Mouse (Mus musculus): ENCODE data around the gene Slc22a18. TPM values are rescaled to one million over a fixed set of nuclear protein-coding genes. Genes with fewer than 3 reads are reported as not detected.
A peak's percentile ranks its signal among the peaks of the same experiment; 100 is the strongest.
"Not testable (repeated sequence)": the region's sequence is repeated elsewhere in the genome, so short reads cannot be mapped to it uniquely, and the experiment has no call there.

Gene Slc22a18
- polyA plus RNA-seq, 1 experiment from 2014 or later, result 0.91 TPM

DNA sequence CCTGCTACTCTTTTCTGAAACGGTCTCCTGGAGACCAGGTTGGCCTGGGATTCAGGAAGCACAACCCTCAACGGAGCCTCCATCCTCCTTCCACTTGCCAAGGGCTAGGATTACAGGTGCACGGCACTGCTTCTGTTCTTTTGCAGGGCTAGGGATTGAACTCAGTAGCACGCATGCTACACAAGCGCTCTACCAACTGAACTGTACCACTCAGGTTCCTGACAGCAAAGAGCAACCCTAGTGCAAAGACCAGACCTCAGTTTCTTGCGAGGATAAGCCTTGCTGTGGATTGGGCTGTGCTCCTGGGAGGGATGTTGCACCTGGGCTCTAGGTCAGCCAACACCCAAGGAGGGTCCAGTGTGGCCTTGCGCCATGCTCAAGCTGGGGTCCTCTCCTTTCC is 32.7 kb downstream of the Slc22a18 start:
- H3K4me3 ChIP-seq, result no peak overlapping the region
- 62% methylated on average over 7 of the region's 7 CpGs for WGBS
- H3K27ac ChIP-seq (ENCODE audit: poor library complexity, severe bottlenecking), result no peak overlapping the region
- H3K27me3 ChIP-seq (replicated peaks), result peaks cover 35% of the 10 kb centered on the region
- H3K9me3 ChIP-seq (replicated peaks), result no peaks in the 10 kb centered on the region
- no peak overlapping the region for H3K4me2 ChIP-seq
- peaks cover 12% of the 10 kb centered on the region for H3K4me1 ChIP-seq (replicated peaks)
- no peaks in the 10 kb centered on the region for H3K36me3 ChIP-seq
- H3K9ac ChIP-seq, result no peak overlapping the region
- no peak for ATAC-seq (ENCODE audit: insufficient number of reproducible peaks, low FRiP score)

DNA sequence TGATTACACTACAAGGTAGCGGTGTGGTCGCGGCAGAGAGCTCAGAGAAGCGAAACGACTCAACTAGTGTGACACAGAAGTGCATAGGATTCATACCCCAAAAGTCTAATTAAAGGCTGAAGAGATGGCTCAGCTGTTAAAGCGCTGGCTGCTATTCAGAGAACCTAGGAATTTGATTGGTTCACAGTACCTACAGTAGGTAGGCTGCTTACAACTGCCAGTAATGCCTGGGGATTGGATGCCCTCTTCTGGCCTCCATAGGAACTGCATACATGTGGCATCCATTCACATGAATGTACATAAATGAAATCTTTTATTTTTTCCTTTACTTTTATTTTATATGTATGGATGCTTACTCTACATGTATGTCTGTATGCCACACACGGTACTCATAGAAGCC is 33.1 kb downstream of the Slc22a18 start:
- H3K9ac ChIP-seq, result no peak overlapping the region
- peaks cover 9% of the 10 kb centered on the region for H3K4me1 ChIP-seq (replicated peaks)
- no peaks in the 10 kb centered on the region for H3K36me3 ChIP-seq
- ATAC-seq (ENCODE audit: insufficient number of reproducible peaks, low FRiP score), result no peak
- no peak overlapping the region for H3K4me2 ChIP-seq
- WGBS, result 24% methylated on average over 7 of the region's 7 CpGs
- no peak overlapping the region for H3K4me3 ChIP-seq
- peaks cover 31% of the 10 kb centered on the region for H3K27me3 ChIP-seq (replicated peaks)
- H3K27ac ChIP-seq (ENCODE audit: poor library complexity, severe bottlenecking), result no peak overlapping the region
- no peaks in the 10 kb centered on the region for H3K9me3 ChIP-seq (replicated peaks)

DNA sequence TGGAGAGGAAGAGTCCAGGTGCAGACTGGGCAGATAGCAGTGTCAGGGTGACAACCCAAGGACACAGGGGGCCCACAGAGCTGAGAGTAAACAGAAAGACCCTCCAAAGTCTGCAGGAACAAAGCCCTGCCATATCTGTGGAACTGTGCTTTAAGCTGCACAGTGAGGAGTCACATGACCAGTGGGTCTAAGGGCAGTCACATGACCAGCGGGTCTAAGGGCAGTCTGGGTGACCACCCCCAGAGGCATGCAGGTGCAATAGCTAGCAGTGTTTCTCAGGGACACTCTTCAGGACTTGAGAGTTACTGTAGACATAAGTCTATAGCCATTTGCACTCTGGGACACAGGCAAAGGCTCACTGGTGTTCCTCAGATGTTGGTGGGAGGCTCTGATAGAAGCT is 36.0 kb downstream of the Slc22a18 start:
- H3K9me3 ChIP-seq (replicated peaks), result no peaks in the 10 kb centered on the region
- H3K9ac ChIP-seq, result no peak overlapping the region
- H3K4me2 ChIP-seq, result no peak overlapping the region
- H3K27ac ChIP-seq (ENCODE audit: poor library complexity, severe bottlenecking), result no peak overlapping the region
- no peak for ATAC-seq (ENCODE audit: insufficient number of reproducible peaks, low FRiP score)
- 61% methylated on average over 1 of the region's 1 CpGs for WGBS
- H3K4me3 ChIP-seq, result no peak overlapping the region
- H3K4me1 ChIP-seq (replicated peaks), result no peaks in the 10 kb centered on the region
- H3K36me3 ChIP-seq, result peaks cover 26% of the 10 kb centered on the region
- peaks cover 5% of the 10 kb centered on the region for H3K27me3 ChIP-seq (replicated peaks)

DNA sequence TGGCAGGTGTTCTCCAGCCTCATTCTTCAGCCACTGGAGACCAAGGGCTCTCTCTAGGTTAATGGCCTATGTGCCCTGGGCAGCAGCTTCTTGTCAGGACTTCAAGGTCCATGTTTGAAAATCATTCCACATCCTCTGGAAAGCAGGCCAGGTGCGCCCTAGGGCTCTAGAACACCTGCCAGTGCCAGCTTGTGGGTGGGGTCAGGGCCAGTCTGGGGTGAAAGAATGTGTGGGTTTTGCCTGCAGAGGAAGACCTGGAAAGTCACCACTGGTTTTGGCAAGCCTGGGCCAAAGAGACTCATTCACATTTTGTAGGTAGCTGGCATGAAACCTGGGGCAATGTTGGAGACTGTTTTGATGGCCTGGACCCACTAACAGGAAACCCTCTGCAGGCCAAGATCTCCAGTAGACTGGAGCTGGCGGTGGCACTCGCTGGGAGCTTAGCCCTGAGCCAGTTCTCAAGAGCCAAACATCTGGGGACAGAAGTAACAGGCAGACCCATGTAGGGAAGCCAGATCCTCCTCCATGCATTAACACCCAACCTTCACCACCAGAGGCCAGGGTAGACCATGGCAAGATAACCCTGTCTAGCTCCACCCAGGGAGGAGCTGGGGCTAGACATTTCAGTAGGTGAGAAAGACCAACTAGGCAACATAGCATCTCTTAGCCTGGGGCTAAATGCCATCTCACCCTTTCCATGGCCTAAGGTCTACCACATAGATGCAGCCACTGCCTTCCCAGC is 37.2 kb downstream of the Slc22a18 start:
- 85% methylated on average over 3 of the region's 3 CpGs for WGBS

DNA sequence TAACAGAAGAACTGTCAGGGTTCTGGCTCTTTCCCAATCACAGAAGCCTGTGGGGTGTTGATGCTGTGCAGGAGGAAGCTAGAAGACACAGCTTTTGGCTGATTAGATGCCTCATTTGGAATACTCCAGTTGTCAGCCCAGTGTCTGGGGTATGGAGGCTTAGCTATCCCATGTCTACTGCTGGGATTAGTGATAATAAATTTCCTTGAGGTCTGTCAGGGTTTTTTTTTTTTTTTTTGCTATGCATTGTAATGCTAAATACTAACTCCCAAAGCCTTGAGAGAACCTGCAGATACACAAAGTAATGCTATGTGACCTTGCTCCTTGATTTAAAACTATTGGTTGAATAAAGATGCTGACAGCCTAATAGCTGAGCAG is 37.8 kb downstream of the Slc22a18 start:
- H3K4me3 ChIP-seq, result no peak overlapping the region
- H3K27ac ChIP-seq (ENCODE audit: poor library complexity, severe bottlenecking), result no peak overlapping the region
- no peak for ATAC-seq (ENCODE audit: insufficient number of reproducible peaks, low FRiP score)

More for the DNA sequence above, 37.2 kb downstream of the Slc22a18 start:
- no peak for ATAC-seq (ENCODE audit: insufficient number of reproducible peaks, low FRiP score)
- Histone ChIP-seq H3K4me3 (no peak overlapping the region), H3K36me3 (peaks cover 38% of the 10 kb centered on the region), H3K27ac (ENCODE audit: poor library complexity, severe bottlenecking) (no peak overlapping the region), H3K27me3 (replicated peaks) (no peaks in the 10 kb centered on the region), H3K9ac (no peak overlapping the region), H3K4me2 (no peak overlapping the region), H3K4me1 (replicated peaks) (no peaks in the 10 kb centered on the region), H3K9me3 (replicated peaks) (no peaks in the 10 kb centered on the region)

DNA sequence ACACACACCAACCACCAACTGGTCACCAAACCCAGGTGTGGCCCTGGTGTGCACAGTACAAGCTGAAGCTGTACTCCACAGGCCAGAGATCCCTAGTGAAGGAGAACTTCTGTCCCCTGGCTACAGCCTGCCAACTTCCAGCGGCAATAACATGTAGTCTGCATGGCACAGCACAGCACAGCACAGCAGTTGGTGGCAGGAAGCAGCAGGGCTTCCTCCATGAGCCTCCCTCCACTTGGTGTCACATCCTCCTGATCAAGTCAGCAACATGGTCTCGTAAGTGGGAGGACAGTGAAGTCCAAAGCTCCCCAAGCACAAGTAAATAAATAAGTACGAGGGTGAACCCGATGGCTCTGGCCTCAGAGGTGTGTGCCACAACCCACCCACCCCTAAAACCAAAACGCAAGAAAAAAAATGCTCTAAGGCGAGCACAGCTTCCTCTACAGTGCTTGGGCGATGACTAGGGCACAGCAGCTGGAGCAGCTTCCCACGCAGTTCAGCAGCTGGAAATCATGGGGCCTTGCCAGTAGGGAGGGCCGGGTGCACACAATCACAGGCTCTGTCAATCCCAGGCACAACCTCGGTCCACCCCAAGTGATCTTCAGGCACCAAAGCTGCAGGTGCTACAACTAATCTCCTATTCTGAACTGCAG is 40.4 kb downstream of the Slc22a18 start:
- H3K9me3 ChIP-seq (replicated peaks), result no peaks in the 10 kb centered on the region
- ATAC-seq (ENCODE audit: insufficient number of reproducible peaks, low FRiP score), result no peak
- H3K4me3 ChIP-seq, result no peak overlapping the region
- no peaks in the 10 kb centered on the region for H3K4me1 ChIP-seq (replicated peaks)
- no peaks in the 10 kb centered on the region for H3K27me3 ChIP-seq (replicated peaks)
- no peak overlapping the region for H3K9ac ChIP-seq
- no peak overlapping the region for H3K4me2 ChIP-seq
- no peak overlapping the region for H3K27ac ChIP-seq (ENCODE audit: poor library complexity, severe bottlenecking)
- 87% methylated on average over 10 of the region's 10 CpGs for WGBS
- H3K36me3 ChIP-seq, result peaks cover 67% of the 10 kb centered on the region

More for the DNA sequence above, 37.8 kb downstream of the Slc22a18 start:
- Histone ChIP-seq H3K27me3 (replicated peaks) (no peaks in the 10 kb centered on the region), H3K9me3 (replicated peaks) (no peaks in the 10 kb centered on the region), H3K4me1 (replicated peaks) (no peaks in the 10 kb centered on the region), H3K36me3 (peaks cover 43% of the 10 kb centered on the region), H3K9ac (no peak overlapping the region), H3K4me2 (no peak overlapping the region)

DNA sequence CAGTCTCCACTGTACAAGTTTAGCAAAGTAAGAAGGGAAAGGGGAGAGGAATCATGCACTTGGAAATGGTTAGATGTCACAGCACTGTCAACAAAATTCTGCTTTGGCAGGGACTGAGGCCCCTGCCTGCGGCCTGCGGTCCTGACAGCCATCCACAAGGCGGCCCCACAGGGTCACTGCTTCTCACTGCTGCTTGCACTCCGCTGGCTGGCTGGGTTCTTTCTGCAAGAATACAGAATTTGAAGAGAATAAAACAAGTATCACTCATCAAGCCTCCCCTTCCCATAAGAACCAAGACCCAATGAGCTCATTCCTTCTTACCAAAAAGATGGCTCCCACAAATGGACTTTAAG is 40.9 kb downstream of the Slc22a18 start:
- H3K9me3 ChIP-seq (replicated peaks), result no peaks in the 10 kb centered on the region
- H3K27me3 ChIP-seq (replicated peaks), result no peaks in the 10 kb centered on the region
- no peak for ATAC-seq (ENCODE audit: insufficient number of reproducible peaks, low FRiP score)
- peaks cover 72% of the 10 kb centered on the region for H3K36me3 ChIP-seq
- 96% methylated on average over 4 of the region's 4 CpGs for WGBS
- no peaks in the 10 kb centered on the region for H3K4me1 ChIP-seq (replicated peaks)
- no peak overlapping the region for H3K27ac ChIP-seq (ENCODE audit: poor library complexity, severe bottlenecking)
- no peak overlapping the region for H3K9ac ChIP-seq
- H3K4me2 ChIP-seq, result no peak overlapping the region
- H3K4me3 ChIP-seq, result no peak overlapping the region

DNA sequence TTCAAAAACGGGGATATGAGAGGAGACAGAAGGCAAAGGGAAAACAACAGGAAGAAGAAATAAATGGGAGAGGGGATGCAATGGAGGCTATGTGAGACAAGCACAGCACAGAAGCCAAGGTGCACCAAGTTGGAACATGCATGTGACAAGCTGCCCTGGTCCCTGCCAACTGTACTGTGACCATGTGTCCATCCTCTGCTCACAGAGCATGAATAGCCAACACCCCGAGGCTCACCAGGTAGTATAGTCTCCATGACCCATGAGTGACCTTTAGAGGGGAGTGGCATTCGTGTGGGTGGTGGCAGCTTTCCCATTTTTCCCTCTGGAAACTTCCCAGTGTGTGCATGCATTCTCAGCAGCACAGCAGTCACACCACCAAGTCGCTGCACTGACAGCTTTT is 45.8 kb downstream of the Slc22a18 start:
- H3K4me2 ChIP-seq, result no peak overlapping the region
- no peak overlapping the region for H3K9ac ChIP-seq
- peaks cover 97% of the 10 kb centered on the region for H3K36me3 ChIP-seq
- H3K4me3 ChIP-seq, result no peak overlapping the region
- no peaks in the 10 kb centered on the region for H3K27me3 ChIP-seq (replicated peaks)
- 68% methylated on average over 4 of the region's 4 CpGs for WGBS
- H3K27ac ChIP-seq (ENCODE audit: poor library complexity, severe bottlenecking), result no peak overlapping the region
- no peaks in the 10 kb centered on the region for H3K4me1 ChIP-seq (replicated peaks)
- ATAC-seq (ENCODE audit: insufficient number of reproducible peaks, low FRiP score), result no peak
- no peaks in the 10 kb centered on the region for H3K9me3 ChIP-seq (replicated peaks)

DNA sequence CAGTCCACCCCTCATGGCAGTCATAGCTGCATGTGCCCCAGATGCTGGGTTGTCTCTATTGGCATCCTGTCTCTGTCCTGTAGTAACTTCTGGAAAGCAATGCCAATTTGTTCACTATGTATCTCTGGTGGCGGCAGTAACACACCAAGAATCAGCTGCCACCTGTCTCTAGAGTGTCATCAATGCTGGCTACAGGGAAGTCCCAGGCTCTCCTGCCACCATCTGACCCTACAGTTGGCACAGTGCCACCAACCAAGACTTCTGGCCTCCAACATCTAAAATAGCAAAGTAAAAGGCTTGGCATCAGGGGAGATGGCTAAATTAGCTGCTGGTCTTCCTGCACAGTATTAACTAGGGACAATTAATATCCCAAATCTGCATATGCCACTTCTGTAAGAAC is 58.9 kb downstream of the Slc22a18 start:
- Histone ChIP-seq H3K4me2 (no peak overlapping the region), H3K9ac (no peak overlapping the region), H3K36me3 (peaks cover 97% of the 10 kb centered on the region), H3K4me1 (replicated peaks) (no peaks in the 10 kb centered on the region; the same call in 1 of the 2 replicates), H3K27me3 (replicated peaks) (no peaks in the 10 kb centered on the region), H3K4me3 (no peak overlapping the region), H3K27ac (ENCODE audit: poor library complexity, severe bottlenecking) (no peak overlapping the region), H3K9me3 (replicated peaks) (no peaks in the 10 kb centered on the region)
- 83% methylated on average over 1 of the region's 1 CpGs for WGBS
- no peak for ATAC-seq (ENCODE audit: insufficient number of reproducible peaks, low FRiP score)

DNA sequence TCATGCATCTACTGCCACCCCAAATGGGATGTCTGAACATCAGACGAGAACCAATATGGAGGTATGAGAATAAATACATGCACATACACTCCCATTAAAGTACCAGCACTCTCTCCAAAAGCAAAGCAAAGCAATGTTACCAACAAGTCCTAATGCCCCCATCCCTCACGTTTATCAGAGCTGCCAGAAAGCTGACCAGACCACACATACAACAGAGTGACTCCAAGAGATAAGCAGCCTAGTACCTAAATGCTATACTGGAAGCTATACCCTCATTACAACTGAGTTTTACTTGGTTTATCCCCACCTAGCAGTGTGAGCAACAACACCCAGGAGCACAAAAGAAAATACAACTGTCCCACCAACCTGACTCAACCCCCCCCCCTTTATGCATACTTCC is 59.7 kb downstream of the Slc22a18 start:
- no peaks in the 10 kb centered on the region; the same call in 1 of the 2 replicates for H3K4me1 ChIP-seq (replicated peaks)

DNA sequence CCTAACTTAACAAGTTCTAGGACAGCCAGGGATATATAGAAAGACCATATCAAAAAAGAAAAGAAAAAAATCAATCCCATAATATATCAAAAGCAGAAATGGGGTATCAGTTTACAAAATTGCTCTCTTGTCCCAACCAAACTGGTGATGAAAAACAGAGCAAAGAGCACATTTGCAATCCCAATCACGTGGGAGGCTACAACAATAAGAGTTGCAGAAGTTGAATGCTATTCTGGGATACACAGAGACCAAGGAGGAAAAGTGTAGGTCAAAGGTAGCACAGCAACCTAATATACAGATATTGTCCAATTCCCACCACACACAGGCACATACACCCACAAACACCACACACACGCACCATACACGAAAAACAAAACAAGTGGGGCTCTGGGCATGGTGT is 62.7 kb downstream of the Slc22a18 start:
- ATAC-seq (ENCODE audit: insufficient number of reproducible peaks, low FRiP score), result no peak
- Histone ChIP-seq H3K27ac (ENCODE audit: poor library complexity, severe bottlenecking) (no peak overlapping the region), H3K4me2 (no peak overlapping the region), H3K4me1 (replicated peaks) (peaks cover 12% of the 10 kb centered on the region), H3K36me3 (peaks cover 81% of the 10 kb centered on the region), H3K9ac (no peak overlapping the region), H3K9me3 (replicated peaks) (no peaks in the 10 kb centered on the region), H3K4me3 (no peak overlapping the region), H3K27me3 (replicated peaks) (no peaks in the 10 kb centered on the region)
- WGBS, result 85% methylated on average over 3 of the region's 3 CpGs

More for the DNA sequence above, 59.7 kb downstream of the Slc22a18 start:
- Histone ChIP-seq H3K9me3 (replicated peaks) (no peaks in the 10 kb centered on the region), H3K27me3 (replicated peaks) (no peaks in the 10 kb centered on the region), H3K4me3 (no peak overlapping the region), H3K27ac (ENCODE audit: poor library complexity, severe bottlenecking) (no peak overlapping the region), H3K4me2 (no peak overlapping the region), H3K36me3 (peaks cover 97% of the 10 kb centered on the region), H3K9ac (no peak overlapping the region)
- 54% methylated on average over 2 of the region's 2 CpGs for WGBS
- peak; percentile 82 for ATAC-seq (ENCODE audit: insufficient number of reproducible peaks, low FRiP score)

DNA sequence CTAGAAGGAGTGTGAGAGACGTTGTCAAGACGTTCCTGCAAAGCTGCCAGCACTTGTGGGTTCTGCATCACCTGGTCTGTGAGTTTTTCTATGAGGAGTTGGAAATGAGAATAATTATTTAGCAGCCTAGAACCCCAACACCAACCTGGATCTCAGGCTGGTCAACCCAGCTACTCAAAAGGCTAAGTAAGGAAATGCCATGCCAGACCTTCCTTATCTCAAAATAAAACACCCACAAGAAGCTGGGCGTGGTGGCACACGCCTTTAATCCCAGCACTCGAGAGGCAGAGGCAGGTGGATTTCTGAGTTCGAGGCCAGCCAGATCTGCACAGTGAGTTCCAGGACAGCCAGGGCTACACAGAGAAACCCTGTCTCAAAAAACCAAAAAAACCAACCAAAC is 64.7 kb downstream of the Slc22a18 start:
- not testable (repeated sequence) for H3K27me3 ChIP-seq (replicated peaks); H3K9ac ChIP-seq; H3K4me3 ChIP-seq; H3K4me2 ChIP-seq; H3K9me3 ChIP-seq (replicated peaks); H3K27ac ChIP-seq (ENCODE audit: poor library complexity, severe bottlenecking); ATAC-seq (ENCODE audit: insufficient number of reproducible peaks, low FRiP score)
- Histone ChIP-seq H3K4me1 (replicated peaks) (peaks cover 18% of the 10 kb centered on the region), H3K36me3 (peaks cover 64% of the 10 kb centered on the region)
- WGBS, result 79% methylated on average over 6 of the region's 6 CpGs

Data from heart, embryonic 12.5 days (tissue).